Mouse (Mus musculus): ENCODE results near the gene Mtnr1b.
"Not testable (repeated sequence)": the region's sequence is repeated elsewhere in the genome, so short reads cannot be mapped to it uniquely, and the experiment has no call there.

The Mtnr1b gene

DNA sequence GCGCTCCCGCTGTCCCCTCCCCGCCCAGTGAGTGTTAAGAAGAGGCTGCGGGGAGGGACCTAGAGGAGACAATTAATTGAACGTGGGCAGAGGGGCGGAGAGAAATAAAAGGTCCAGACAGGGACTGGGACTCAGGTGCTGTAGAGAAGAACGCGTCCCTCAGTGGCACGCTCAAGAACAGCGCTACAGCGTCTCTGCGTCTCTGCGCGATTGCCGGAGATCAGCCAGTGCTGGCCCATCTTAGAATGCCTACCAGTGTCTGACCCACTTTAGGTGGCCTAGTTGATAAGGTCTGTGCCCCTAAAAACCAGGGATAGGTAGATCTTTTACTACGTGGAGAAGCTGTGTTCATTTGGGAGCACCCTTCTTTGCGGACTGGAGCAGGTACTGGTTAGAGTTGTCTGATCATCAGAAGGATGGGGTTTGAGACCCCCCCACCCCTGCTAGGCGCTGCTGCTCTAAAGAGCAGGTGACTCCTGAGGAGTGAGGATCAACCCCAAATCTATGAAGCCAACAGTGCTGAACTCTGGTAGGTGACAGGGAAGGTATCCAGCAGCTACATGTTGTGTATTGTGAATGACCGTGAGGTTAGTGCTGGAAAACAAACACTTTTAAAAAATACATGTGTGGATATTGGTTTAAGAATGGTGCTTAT, at the start of gene Mtnr1b:
TSS of gene Mtnr1b (minus strand) at position 51 of the 655 bp plus-strand sequence.
- no peak for DNase-seq (ENCODE audit: low spot score)

- DNase-seq (ENCODE audit: low spot score), result no peak
Measured at GRCm38 (mm10) chr9:15920271-15920670, 45.9 kb upstream of the Mtnr1b start.

- no peak for DNase-seq (ENCODE audit: low spot score)
Measured at GRCm38 (mm10) chr9:15919373-15920005, 45.1 kb upstream of the Mtnr1b start.

DNA sequence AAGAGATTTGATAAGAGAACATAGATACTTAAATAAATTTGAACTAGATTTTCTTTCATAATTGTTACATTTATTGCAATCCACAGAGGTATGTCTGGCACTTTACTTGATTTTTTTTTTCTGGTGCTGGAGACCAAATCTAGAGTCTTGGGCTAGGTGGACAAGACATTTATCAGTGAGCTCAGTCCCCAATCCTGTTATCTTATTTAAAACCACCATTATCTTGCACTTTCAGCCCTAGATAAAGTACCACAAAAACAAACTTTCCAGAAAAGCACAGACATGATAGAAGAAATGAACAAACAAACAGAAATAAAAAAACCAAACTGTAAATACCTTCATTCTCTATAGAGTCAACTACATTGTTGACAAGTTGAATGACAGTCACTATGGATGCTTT, 42.2 kb upstream of the Mtnr1b start:
- DNase-seq (ENCODE audit: low spot score), result no peak

GRCm38 (mm10) chr9:15912735-15913134, 38.4 kb upstream of the Mtnr1b start:
- no peak for DNase-seq (ENCODE audit: low spot score)

DNA sequence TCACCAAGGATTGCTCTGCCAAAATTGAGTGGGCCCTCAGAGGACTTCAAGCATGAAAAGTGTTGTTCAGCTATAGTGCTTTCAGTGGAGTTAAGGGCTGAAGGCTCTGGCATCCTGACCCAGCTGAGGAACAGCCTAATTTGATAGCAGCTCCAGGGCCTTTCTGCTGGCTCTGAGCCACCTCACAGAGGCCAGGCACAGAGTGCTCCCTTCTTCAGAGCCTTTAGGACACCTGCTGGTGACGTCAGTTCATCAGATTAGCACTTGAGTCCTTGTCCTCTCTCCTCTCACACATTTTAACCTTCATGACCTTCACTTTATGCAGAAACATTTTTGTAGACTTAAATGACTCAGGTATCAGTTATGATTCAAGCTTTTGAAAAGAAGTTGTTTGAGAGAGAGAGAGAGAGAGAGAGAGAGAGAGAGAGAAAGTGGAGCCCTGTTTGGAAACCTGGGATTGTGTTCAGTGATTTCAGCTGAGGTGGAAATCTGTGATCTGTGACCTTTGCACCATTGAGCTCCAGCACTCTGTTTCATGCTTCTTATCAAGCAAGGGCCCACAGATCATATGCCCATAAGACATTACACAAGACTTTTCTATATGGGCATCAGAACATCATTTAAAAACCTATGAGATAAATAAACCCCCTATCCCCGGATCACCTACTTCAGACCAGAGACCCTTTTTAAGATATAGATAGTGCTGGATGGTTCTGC, 35.2 kb upstream of the Mtnr1b start:
- DNase-seq (ENCODE audit: low spot score), result no peak

- DNase-seq (ENCODE audit: low spot score), result no peak
Measured at GRCm38 (mm10) chr9:15903948-15904750, 29.8 kb upstream of the Mtnr1b start.

GRCm38 (mm10) chr9:15898112-15898511, 23.8 kb upstream of the Mtnr1b start:
- DNase-seq (ENCODE audit: low spot score), result no peak

GRCm38 (mm10) chr9:15886756-15887155, 12.4 kb upstream of the Mtnr1b start:
- DNase-seq (ENCODE audit: low spot score), result no peak

- no peak for DNase-seq (ENCODE audit: low spot score)
Measured at GRCm38 (mm10) chr9:15880754-15881153, 6.4 kb upstream of the Mtnr1b start.

DNA sequence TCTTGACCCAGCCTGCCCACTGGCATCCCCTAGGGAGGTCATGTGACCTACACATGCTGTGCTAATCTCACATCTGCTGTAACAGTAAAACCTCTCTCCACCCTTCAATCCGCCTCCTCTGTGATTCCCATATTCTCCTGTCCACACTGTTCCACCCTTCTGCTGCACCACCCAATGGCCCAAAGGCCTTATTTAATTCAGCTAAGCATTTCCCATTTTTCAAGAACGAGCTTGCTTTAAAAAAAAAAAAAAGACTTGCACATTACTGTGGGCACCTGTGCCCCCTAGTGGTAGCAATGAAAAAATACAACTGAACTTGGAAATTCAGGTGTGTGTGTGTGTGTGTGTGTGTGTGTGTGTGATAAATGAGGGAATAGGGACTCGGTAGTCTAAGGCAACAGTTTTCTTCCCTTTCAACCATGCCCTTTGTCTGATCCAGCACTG, 5.8 kb upstream of the Mtnr1b start:
- DNase-seq (ENCODE audit: low spot score), result no peak

GRCm38 (mm10) chr9:15870013-15870412, 4.3 kb downstream of the Mtnr1b start:
- no peak for DNase-seq (ENCODE audit: low spot score)

DNA sequence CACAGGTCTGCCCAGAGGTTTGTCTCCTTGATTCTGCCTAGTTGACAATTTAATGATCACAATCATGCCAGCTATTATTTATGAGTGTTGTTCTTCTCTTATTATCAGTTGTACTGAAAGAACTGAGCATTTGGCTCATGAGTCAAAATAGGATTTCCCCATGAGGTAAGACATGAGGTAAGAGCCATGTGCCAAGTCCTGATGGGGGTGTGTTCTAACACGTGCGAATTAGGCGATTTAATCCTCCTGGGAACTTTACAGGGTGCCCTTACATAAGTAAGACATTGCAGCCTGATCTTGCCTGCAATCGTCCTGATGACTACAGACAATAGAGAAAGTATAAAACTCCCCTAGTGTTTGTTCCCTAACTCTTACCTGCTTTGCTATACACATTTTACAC, 4.9 kb downstream of the Mtnr1b start:
- no peak for DNase-seq (ENCODE audit: low spot score)

- DNase-seq (ENCODE audit: low spot score), result no peak
Measured at GRCm38 (mm10) chr9:15866280-15867072, 7.9 kb downstream of the Mtnr1b start.

- DNase-seq (ENCODE audit: low spot score), result no peak
Measured at GRCm38 (mm10) chr9:15861402-15861801, 13.0 kb downstream of the Mtnr1b start.

DNA sequence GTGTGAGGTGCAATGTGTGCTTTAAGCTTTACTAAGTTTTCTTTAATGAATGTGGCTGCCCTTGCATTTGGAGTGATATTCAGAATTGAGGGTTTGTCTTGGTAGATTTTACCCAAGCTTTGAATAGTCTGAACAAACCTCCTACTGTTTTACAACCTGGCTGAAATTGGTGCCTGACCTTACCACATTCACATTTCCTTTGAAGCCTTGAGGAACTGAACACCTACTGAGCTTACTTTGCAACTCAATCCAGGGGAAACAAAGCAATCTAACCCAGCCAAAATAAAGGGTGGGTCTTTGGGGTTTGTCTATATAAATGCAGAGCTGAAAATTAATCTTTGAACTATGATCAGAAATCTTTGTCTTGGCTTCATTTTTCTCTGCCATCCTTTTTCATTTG, 23.6 kb downstream of the Mtnr1b start:
- no peak for DNase-seq (ENCODE audit: low spot score)

DNA sequence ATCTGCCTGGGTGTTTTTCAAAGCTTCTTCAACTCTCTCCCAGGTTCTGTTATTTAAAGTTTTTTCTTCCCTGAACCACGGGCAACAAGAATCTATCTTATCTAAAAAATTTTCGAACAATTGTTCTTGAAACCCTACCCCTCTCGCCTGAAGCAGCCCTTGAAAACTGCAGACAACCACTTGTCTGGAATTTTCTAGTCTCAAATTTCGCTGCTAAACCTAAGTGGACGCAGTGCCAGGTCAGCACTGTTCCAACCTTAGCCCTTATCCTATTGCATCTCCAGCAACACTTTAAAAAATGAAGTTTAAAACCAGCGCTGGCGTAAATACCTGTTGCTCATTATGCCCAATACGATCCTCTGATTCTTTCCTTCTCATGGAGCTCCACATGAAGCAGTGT, 29.0 kb downstream of the Mtnr1b start:
- no peak for DNase-seq (ENCODE audit: low spot score)

DNA sequence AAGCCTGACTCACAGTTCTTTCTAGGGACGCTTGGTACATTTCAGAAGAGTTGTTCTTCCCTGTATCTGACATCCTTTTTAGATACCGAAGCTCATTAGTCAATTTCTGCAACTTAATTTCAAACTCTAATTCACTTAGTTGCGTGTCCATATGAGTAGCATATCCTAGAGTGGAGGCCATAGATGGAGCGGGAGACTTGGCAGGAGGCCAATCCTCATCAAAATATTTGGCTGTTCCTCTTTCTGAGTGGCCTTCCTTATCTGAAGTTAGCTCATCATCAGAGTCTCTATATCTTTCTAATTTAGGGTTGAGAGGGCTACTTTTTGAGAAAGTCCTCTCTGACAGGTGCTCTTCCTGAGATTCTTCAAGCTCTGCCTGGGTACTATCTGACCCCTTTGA, 29.4 kb downstream of the Mtnr1b start:
- DNase-seq (ENCODE audit: low spot score), result not testable (repeated sequence)

- no peak for DNase-seq (ENCODE audit: low spot score)
Measured at GRCm38 (mm10) chr9:15813002-15813911, 61.1 kb downstream of the Mtnr1b start.

DNA sequence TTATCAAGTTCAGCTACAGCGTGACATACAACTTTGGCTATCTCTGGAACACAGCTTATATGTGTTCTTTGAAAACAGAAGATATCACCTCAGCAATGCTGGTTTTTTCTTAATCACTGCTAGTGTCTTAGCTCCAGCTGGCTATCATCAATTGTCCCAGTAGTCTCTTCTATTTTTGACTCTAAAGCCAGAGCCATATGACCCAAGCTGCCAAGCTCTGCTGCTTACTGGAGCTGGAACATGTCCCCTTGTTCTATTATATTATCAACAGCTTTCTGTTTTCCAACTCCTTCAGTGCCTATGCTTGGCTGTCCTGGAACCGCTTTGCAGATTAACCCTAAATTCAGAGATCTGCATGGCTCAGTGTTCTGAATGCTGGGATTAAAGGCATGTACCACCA, 70.1 kb downstream of the Mtnr1b start:
- DNase-seq (ENCODE audit: low spot score), result no peak
